ENCODE assay signal across 9 mouse cellular contexts in genomic region chr7:73614840-73615555, GRCm38 (mm10).
DNase-seq lines count a peak whose midpoint lies in the region; ATAC-seq and TF ChIP-seq lines count a peak whose summit lies in the region.
"Had no signal": no experiment of that assay in that cellular context is flagged by ENCODE, and none has a peak within 500 bp of the region (broad histone marks: within the 10 kb centered on the region; RNA-seq: fewer than 3 reads in every experiment).

No protein-coding gene starts in this region.

- H3K9me3 ChIP-seq in kidney, postnatal 0 days (replicated peaks; ENCODE audit: low read length) = no peaks in the 10 kb centered on the region
- no peaks in the 10 kb centered on the region; the same call in 1 of the 2 replicates for H3K9me3 ChIP-seq in hindbrain, embryonic 12.5 days (replicated peaks)
- no peaks in the 10 kb centered on the region for H3K9me3 ChIP-seq in neural tube, embryonic 14.5 days (ENCODE audit: control insufficient read depth, low read length)

- 0 out of 2 replicates have a peak overlapping the region, but pooled peaks have one; percentile 21 for H3K4me2 ChIP-seq in kidney, postnatal 0 days (ENCODE audit: low read length)
- no peak overlapping the region for H3K4me2 ChIP-seq in hindbrain, embryonic 12.5 days (replicated peaks)
- no peak overlapping the region for H3K4me2 ChIP-seq in neural tube, embryonic 14.5 days (ENCODE audit: low read depth, low read length)

- no peak for ATAC-seq in kidney, postnatal 0 days (replicated peaks; ENCODE audit: low FRiP score, low read depth)
- ATAC-seq in hindbrain, embryonic 12.5 days (ENCODE audit: low FRiP score) = no peak
- no peak for ATAC-seq in neural tube, embryonic 14.5 days (ENCODE audit: low read depth)
- no peak for ATAC-seq in megakaryocyte-erythroid progenitor cell, adult 5-6 weeks (replicated peaks; ENCODE audit: low FRiP score, low TSS enrichment, poor library complexity, severe bottlenecking)

- H3K9ac ChIP-seq in kidney, postnatal 0 days (ENCODE audit: low read depth, low read length) = no peak overlapping the region; the same call in 1 of the 2 replicates
- H3K9ac ChIP-seq in hindbrain, embryonic 12.5 days = no peak overlapping the region
- no peak overlapping the region for H3K9ac ChIP-seq in neural tube, embryonic 14.5 days (replicated peaks; ENCODE audit: low read depth, low read length)

- no peak overlapping the region for H3K4me3 ChIP-seq in kidney, postnatal 0 days (replicated peaks; ENCODE audit: low read depth, low read length)
- no peak overlapping the region for H3K4me3 ChIP-seq in cortical plate, adult 2 months (ENCODE audit: insufficient read depth, low read length)
- H3K4me3 ChIP-seq in hindbrain, embryonic 12.5 days = no peak overlapping the region
- H3K4me3 ChIP-seq in neural tube, embryonic 14.5 days (ENCODE audit: low read depth, low read length) = no peak overlapping the region

- no peaks in the 10 kb centered on the region for H3K36me3 ChIP-seq in kidney, postnatal 0 days (ENCODE audit: insufficient read depth, low read length)
- no peaks in the 10 kb centered on the region for H3K36me3 ChIP-seq in hindbrain, embryonic 12.5 days
- H3K36me3 ChIP-seq in neural tube, embryonic 14.5 days (ENCODE audit: control insufficient read depth, insufficient read depth, low read length) = no peaks in the 10 kb centered on the region

- 55% methylated on average over 8 of the region's 8 CpGs for WGBS in kidney, postnatal 0 days
- 77% methylated on average over 8 of the region's 8 CpGs for WGBS in hindbrain, embryonic 12.5 days
- WGBS in neural tube, embryonic 14.5 days = 78% methylated on average over 8 of the region's 8 CpGs

- no peak for TF ChIP-seq POLR2A in cortical plate, adult 2 months (IDR thresholded peaks at IDR 0.05; ENCODE audit: extremely low read depth, insufficient read depth, low read length)

- H3K27me3 ChIP-seq in kidney, postnatal 0 days (ENCODE audit: insufficient read depth, low read length) = no peaks in the 10 kb centered on the region
- no peaks in the 10 kb centered on the region for H3K27me3 ChIP-seq in hindbrain, embryonic 12.5 days
- H3K27me3 ChIP-seq in neural tube, embryonic 14.5 days (ENCODE audit: control insufficient read depth, insufficient read depth, low read length) = no peaks in the 10 kb centered on the region

- peak overlapping the region; percentile 99 for H3K27ac ChIP-seq in kidney, postnatal 0 days
- H3K27ac ChIP-seq in cortical plate, adult 2 months (ENCODE audit: insufficient read depth, low read length) = peak overlapping the region; percentile 91
- H3K27ac ChIP-seq in hindbrain, embryonic 12.5 days = 0 out of 2 replicates have a peak overlapping the region, but pooled peaks have one; percentile 2
- peak overlapping the region; percentile 41; the same call in 1 of the 2 replicates for H3K27ac ChIP-seq in neural tube, embryonic 14.5 days (ENCODE audit: low read depth, low read length)

- DNase-seq in kidney, postnatal 0 days (ENCODE audit: low spot score) = peak; percentile 42
- no peak for DNase-seq in kidney, adult 11 months
- no peak for DNase-seq in embryo, embryonic 10 days (ENCODE audit: low spot score)
- DNase-seq: layer of hippocampus, adult 9-11 months; right cerebral cortex, postnatal 4 days had no signal

- TF ChIP-seq CTCF in kidney, postnatal 0 days (IDR thresholded peaks at IDR 0.05; ENCODE audit: low read depth) = no peak
- no peak for TF ChIP-seq CTCF in cortical plate, adult 2 months (IDR thresholded peaks at IDR 0.05; ENCODE audit: extremely low read depth, insufficient read depth, low read length)

- H3K4me1 ChIP-seq in kidney, postnatal 0 days (replicated peaks; ENCODE audit: insufficient read depth, low read length) = peaks cover 3% of the 10 kb centered on the region
- H3K4me1 ChIP-seq in cortical plate, adult 2 months (ENCODE audit: control insufficient read depth, insufficient read depth, low read length) = peaks cover 8% of the 10 kb centered on the region
- H3K4me1 ChIP-seq in hindbrain, embryonic 12.5 days = peaks cover 19% of the 10 kb centered on the region
- peaks cover 20% of the 10 kb centered on the region for H3K4me1 ChIP-seq in neural tube, embryonic 14.5 days (ENCODE audit: control insufficient read depth, insufficient read depth, low read length)

Comparison
In these comparisons a context has a peak if more than half of its experiments do, and no peak if none do; other contexts are left out.
1. H3K27ac ChIP-seq: peak in every context shown above with its lines; median percentile 99 in kidney, postnatal 0 days; 91 in cortical plate, adult 2 months; 41 in neural tube, embryonic 14.5 days; 2 in hindbrain, embryonic 12.5 days.